ENCODE assay signal across 18 mouse cellular contexts in the genomic region with DNA sequence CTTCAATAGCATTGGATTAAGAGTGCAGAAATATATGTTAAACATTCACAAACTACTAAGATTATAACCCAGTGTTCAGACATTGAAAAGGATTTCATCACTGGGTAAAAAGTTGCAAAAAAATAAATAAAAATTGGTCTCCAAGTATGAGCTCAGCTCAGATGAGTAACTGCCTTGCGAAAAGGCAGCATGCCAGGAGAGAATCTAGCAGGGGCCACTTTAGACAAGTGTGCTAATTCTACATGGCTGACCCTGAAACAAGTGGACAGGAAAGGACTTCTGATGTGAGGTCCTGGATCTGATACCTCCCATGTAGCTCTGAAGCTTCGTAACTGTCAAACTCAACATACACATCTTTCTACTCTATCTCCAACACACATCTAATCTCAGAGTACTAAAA.
A peak's percentile ranks its signal among the peaks of the same experiment; 100 is the strongest.
DNase-seq lines count a peak whose midpoint lies in the region; ATAC-seq and TF ChIP-seq lines count a peak whose summit lies in the region.
"Had no signal": no experiment of that assay in that cellular context is flagged by ENCODE, and none has a peak within 500 bp of the region (broad histone marks: within the 10 kb centered on the region; RNA-seq: fewer than 3 reads in every experiment).

No protein-coding gene starts in this region.

- intact Hi-C loops in gastrocnemius, adult 2 months (cut with DNase I) = no loop called here
- intact Hi-C loops in gastrocnemius, postnatal 36 days (cut with DNase I) = no loop called here

- TF ChIP-seq POLR2A in lung, adult 2 months (IDR thresholded peaks at IDR 0.05; ENCODE audit: borderline replicate concordance, extremely low read depth, low read depth, low read length) = no peak

- H3K27me3 ChIP-seq in lung, postnatal 0 days (replicated peaks; ENCODE audit: insufficient read depth, low read length) = no peaks in the 10 kb centered on the region
- H3K27me3 ChIP-seq: hindbrain, embryonic 15.5 days; kidney, embryonic 15.5 days; liver, embryonic 12.5 days; lung, embryonic 15.5 days had no signal

- no peak overlapping the region for H3K9ac ChIP-seq in lung, postnatal 0 days (replicated peaks; ENCODE audit: low read depth)
- H3K9ac ChIP-seq: hindbrain, embryonic 15.5 days; kidney, embryonic 15.5 days; liver, embryonic 12.5 days; lung, embryonic 15.5 days had no signal

- DNase-seq in gastrocnemius, adult 2 months = peak; percentile 23
- no peak for DNase-seq in gastrocnemius, postnatal 36 days
- peak; percentile 36 for DNase-seq in lung, postnatal 0 days (ENCODE audit: low spot score)
- DNase-seq in lung, adult 2 months = no peak
- peak; percentile 67 for DNase-seq in adipocyte (ENCODE audit: low spot score)
- DNase-seq in lung, postnatal 36 days = peak; percentile 3
- no peak for DNase-seq in thymus, postnatal 0 days (ENCODE audit: low spot score)
- DNase-seq: B cell, adult 2 months; cerebellum, adult 9-10 months; gastrocnemius, postnatal 25 days; left cerebral cortex, postnatal 4 days; spleen, adult 18-20 months; thymus, adult 18-20 months had no signal

- 71% methylated on average over 2 of the region's 2 CpGs for WGBS in lung, postnatal 0 days
- 79% methylated on average over 2 of the region's 2 CpGs for WGBS in lung, adult 2 months

- H3K4me1 ChIP-seq in lung, postnatal 0 days (ENCODE audit: insufficient read depth, low read depth, low read length) = no peaks in the 10 kb centered on the region
- no peaks in the 10 kb centered on the region for H3K4me1 ChIP-seq in lung, adult 2 months (ENCODE audit: control insufficient read depth, insufficient read depth, low read length)
- H3K4me1 ChIP-seq: hindbrain, embryonic 15.5 days; lung, embryonic 15.5 days had no signal

- H3K27ac ChIP-seq in gastrocnemius, adult 2 months = no peak overlapping the region
- no peak overlapping the region for H3K27ac ChIP-seq in lung, postnatal 0 days (ENCODE audit: low read length)
- H3K27ac ChIP-seq: hindbrain, embryonic 15.5 days; kidney, embryonic 15.5 days; liver, embryonic 12.5 days; lung, embryonic 15.5 days had no signal

- no peak for ATAC-seq in lung, postnatal 0 days
- ATAC-seq: intestine, embryonic 16.5 days; liver, embryonic 12.5 days had no signal

- H3K4me3 ChIP-seq in gastrocnemius, adult 2 months = no peak overlapping the region
- no peak overlapping the region for H3K4me3 ChIP-seq in lung, postnatal 0 days (ENCODE audit: low read depth, low read length)
- H3K4me3 ChIP-seq in lung, adult 2 months (replicated peaks; ENCODE audit: extremely low read depth, low read depth, low read length) = no peak overlapping the region
- H3K4me3 ChIP-seq: hindbrain, embryonic 15.5 days; kidney, embryonic 15.5 days; liver, embryonic 12.5 days; lung, embryonic 15.5 days had no signal

- no peak for TF ChIP-seq CTCF in gastrocnemius, adult 2 months (IDR thresholded peaks at IDR 0.05)
- no peak for TF ChIP-seq CTCF in lung, postnatal 0 days (IDR thresholded peaks at IDR 0.05)
- TF ChIP-seq CTCF in lung, adult 2 months (IDR thresholded peaks at IDR 0.05; ENCODE audit: insufficient read depth, low read length) = no peak

- no peaks in the 10 kb centered on the region for H3K9me3 ChIP-seq in lung, postnatal 0 days (ENCODE audit: low read length)
- H3K9me3 ChIP-seq: hindbrain, embryonic 15.5 days; kidney, embryonic 15.5 days; liver, embryonic 12.5 days; lung, embryonic 15.5 days had no signal

- H3K4me2 ChIP-seq in lung, postnatal 0 days (replicated peaks; ENCODE audit: low read depth, low read length) = no peak overlapping the region
- H3K4me2 ChIP-seq: hindbrain, embryonic 15.5 days; kidney, embryonic 15.5 days; liver, embryonic 12.5 days; lung, embryonic 15.5 days had no signal

- H3K36me3 ChIP-seq in lung, postnatal 0 days (ENCODE audit: insufficient read depth, low read length) = no peaks in the 10 kb centered on the region
- H3K36me3 ChIP-seq: kidney, embryonic 15.5 days; lung, embryonic 15.5 days had no signal

- TF ChIP-seq EP300 in lung, postnatal 0 days (IDR thresholded peaks at IDR 0.05) = no peak

Comparison
In these comparisons a context has a peak if more than half of its experiments do, and no peak if none do; other contexts are left out.
1. DNase-seq: peak in gastrocnemius, adult 2 months (single experiment), lung, postnatal 0 days (single experiment), adipocyte (single experiment) and lung, postnatal 36 days (single experiment); none in gastrocnemius, postnatal 36 days (0 of 2), lung, adult 2 months (single experiment) and thymus, postnatal 0 days (single experiment).